ENCODE assay signal across 38 mouse cellular contexts in genomic region chr13:49846141-49846540, GRCm38 (mm10). TPM values are rescaled to one million over a fixed set of nuclear protein-coding genes. Genes with fewer than 3 reads are reported as not detected.
"Had no signal": no experiment of that assay in that cellular context is flagged by ENCODE, and none has a peak within 500 bp of the region (broad histone marks: within the 10 kb centered on the region; RNA-seq: fewer than 3 reads in every experiment).

No protein-coding gene starts in this region.

- H3K27me3 ChIP-seq: heart, embryonic 13.5 days; heart, embryonic 15.5 days; hindbrain, embryonic 13.5 days; hindbrain, embryonic 15.5 days; kidney, embryonic 15.5 days; limb, embryonic 13.5 days; limb, embryonic 15.5 days had no signal

- H3K4me3 ChIP-seq: heart, embryonic 13.5 days; heart, embryonic 15.5 days; hindbrain, embryonic 13.5 days; hindbrain, embryonic 15.5 days; kidney, embryonic 15.5 days; limb, embryonic 13.5 days; limb, embryonic 15.5 days had no signal

- H3K9me3 ChIP-seq: heart, embryonic 15.5 days; hindbrain, embryonic 15.5 days; limb, embryonic 15.5 days had no signal

- H3K4me1 ChIP-seq: heart, embryonic 15.5 days; hindbrain, embryonic 13.5 days; hindbrain, embryonic 15.5 days; kidney, embryonic 15.5 days; limb, embryonic 13.5 days; limb, embryonic 15.5 days had no signal

- H3K36me3 ChIP-seq: heart, embryonic 13.5 days; heart, embryonic 15.5 days; hindbrain, embryonic 13.5 days; hindbrain, embryonic 15.5 days; kidney, embryonic 15.5 days; limb, embryonic 13.5 days; limb, embryonic 15.5 days had no signal

- H3K9ac ChIP-seq: forebrain, postnatal 0 days; heart, embryonic 13.5 days; heart, embryonic 15.5 days; hindbrain, embryonic 13.5 days; hindbrain, embryonic 15.5 days; kidney, embryonic 15.5 days; limb, embryonic 13.5 days; limb, embryonic 15.5 days had no signal

- DNase-seq: forebrain, postnatal 0 days; gastrocnemius, postnatal 14 days; gastrocnemius, postnatal 36 days; heart, adult 18-20 months; heart, postnatal 14 days; heart, postnatal 36 days; kidney, adult 11 months; kidney, adult 2 months; kidney, adult 9 months; kidney, postnatal 14 days; kidney, postnatal 36 days; layer of hippocampus, adult 9-11 months; layer of hippocampus, postnatal 36 days; left cerebral cortex, postnatal 4 days had no signal

- H3K27ac ChIP-seq: heart, embryonic 13.5 days; heart, embryonic 15.5 days; hindbrain, embryonic 13.5 days; hindbrain, embryonic 15.5 days; hindbrain, postnatal 0 days; kidney, embryonic 15.5 days; kidney, postnatal 0 days; limb, embryonic 13.5 days; limb, embryonic 15.5 days had no signal

RNA-seq across cellular contexts. Expression of gene Gm30302, which starts 47.3 kb away (rescaled TPM):
- total RNA-seq: forebrain, postnatal 0 days; gastrocnemius, adult 18-20 months; gastrocnemius, adult 8-10 months; gastrocnemius, postnatal 14 days; gastrocnemius, postnatal 36 days; hematopoietic stem cell, adult 5-6 weeks; hindbrain, postnatal 0 days; layer of hippocampus, adult 18-20 months; layer of hippocampus, adult 8-10 months; layer of hippocampus, postnatal 14 days; layer of hippocampus, postnatal 36 days; left cerebral cortex, adult 18-20 months; left cerebral cortex, adult 8-10 months; left cerebral cortex, postnatal 10 days; left cerebral cortex, postnatal 25 days; left cerebral cortex, postnatal 4 days had no signal
- polyA plus RNA-seq: forebrain, postnatal 0 days; heart, embryonic 13.5 days; heart, embryonic 15.5 days; hindbrain, embryonic 11.5 days; hindbrain, embryonic 13.5 days; hindbrain, embryonic 15.5 days; hindbrain, postnatal 0 days; intestine, embryonic 14.5 days; intestine, embryonic 16.5 days; kidney, adult 2 months; kidney, embryonic 15.5 days; kidney, postnatal 0 days; large intestine, adult 2 months; limb, embryonic 11.5 days; limb, embryonic 13.5 days; limb, embryonic 15.5 days had no signal
